Mouse (Mus musculus) kidney, postnatal 25 days (tissue): ENCODE data around the gene Mettl7b.

Source experiments
- DNase-seq, 2 experiments: peaks; one replicate each; pipeline ENCODE4 v3.0.0; 2021; ENCODE audit warnings: mixed read lengths in 2 of 2

Gene Mettl7b

GRCm38 (mm10) chr10:128945675-128946074 lies 15.1 kb downstream of the Mettl7b start:
- DNase-seq: peak; percentile 67 to 73

GRCm38 (mm10) chr10:128940475-128941061 lies 20.2 kb downstream of the Mettl7b start:
- no peak for DNase-seq

GRCm38 (mm10) chr10:128938974-128939373 lies 21.8 kb downstream of the Mettl7b start:
- DNase-seq: peak; percentile 43 to 83

- DNase-seq: peak; percentile 92 to 96
Measured at GRCm38 (mm10) chr10:128938457-128938856, 22.3 kb downstream of the Mettl7b start.

- no peak for DNase-seq
Measured at GRCm38 (mm10) chr10:128937756-128938390, 22.9 kb downstream of the Mettl7b start.

GRCm38 (mm10) chr10:128935826-128936440 lies 24.9 kb downstream of the Mettl7b start:
- DNase-seq: no peak

- no peak for DNase-seq
Measured at GRCm38 (mm10) chr10:128934997-128935787, 25.6 kb downstream of the Mettl7b start.

DNA sequence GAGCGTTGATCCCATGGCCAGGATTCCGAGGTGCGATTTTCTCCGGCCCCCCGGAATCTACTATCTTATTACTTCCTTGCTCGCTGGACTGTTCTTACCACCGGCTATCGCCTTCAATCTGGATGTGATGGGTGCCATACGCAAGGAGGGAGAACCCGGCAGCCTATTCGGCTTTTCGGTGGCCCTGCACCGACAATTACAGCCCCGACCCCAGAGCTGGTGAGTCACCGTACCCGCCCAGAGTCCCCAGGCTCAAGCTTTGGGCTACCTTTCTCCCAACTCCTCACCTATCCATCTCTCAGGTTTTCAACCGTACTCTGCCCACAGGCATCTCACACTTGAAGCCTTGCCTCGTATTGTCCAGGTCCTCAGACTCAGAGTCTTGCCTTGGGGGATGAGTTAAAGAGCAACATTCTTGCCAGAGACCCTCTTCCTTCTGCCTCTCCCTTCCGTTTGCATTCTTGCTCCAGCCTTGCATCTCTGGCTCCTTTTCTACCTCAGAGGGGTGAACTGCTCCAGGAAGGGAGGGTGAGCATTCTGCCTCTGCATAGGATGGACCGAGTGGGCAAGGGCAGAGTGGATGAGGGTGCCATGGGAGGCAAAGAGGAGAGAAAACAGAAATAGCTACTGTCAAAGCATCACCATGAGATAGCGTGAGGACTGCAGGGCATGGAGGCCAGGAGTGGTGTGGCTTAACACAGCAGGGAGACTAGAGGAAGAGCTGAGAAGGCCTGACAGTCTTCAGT lies 26.6 kb downstream of the Mettl7b start:
- DNase-seq: no peak

GRCm38 (mm10) chr10:128933574-128933973 lies 27.2 kb downstream of the Mettl7b start, which contains the start of gene Itga7:
Gene Itga7, plus strand, starts transcription at chr10:128933818.
- DNase-seq: peak; percentile 59 to 78

- DNase-seq: no peak
Measured at GRCm38 (mm10) chr10:128931441-128931840, 29.3 kb downstream of the Mettl7b start.

GRCm38 (mm10) chr10:128929638-128930378 lies 31.0 kb downstream of the Mettl7b start:
- peak in 1 of 2 experiments; percentile 69 for DNase-seq

- DNase-seq: no peak
Measured at GRCm38 (mm10) chr10:128928356-128928755, 32.4 kb downstream of the Mettl7b start.

- DNase-seq: no peak
Measured at GRCm38 (mm10) chr10:128923935-128924334, 36.9 kb downstream of the Mettl7b start, which contains the start of gene Bloc1s1. Gene Bloc1s1, minus strand, starts transcription at chr10:128924035.

DNA sequence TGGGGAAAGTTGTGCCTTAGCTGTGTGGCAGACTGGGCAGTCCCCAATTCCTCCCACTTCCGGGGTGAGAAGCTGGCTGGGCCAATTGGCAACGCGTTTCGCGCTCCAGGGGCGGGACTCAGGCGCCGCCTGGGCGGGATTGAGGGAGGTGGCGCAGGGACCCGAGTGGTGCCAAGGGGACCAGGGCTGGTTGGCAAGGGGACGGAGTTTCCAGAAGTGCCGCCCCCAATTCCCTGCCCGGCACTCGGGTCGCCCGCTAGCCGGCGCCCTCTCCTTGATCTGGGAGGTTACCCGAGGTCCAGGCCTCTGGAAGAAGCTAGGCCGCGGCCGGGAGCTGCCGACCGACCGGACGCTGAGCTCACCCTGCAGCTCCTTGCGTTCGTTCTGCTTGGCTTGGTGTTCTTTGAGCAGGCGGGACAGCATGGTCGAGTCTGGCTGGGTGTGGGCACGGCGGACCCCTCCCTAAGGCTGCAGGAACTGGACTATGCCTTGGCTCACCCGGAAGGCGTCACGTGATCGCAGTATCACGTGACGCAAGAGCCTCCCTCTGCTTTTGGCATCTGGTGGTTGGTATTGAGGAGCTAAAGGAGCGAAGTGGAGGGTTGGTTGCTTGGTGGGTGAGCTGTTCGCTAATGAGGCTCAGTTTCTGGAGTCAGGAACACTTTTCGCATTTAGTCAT lies 37.6 kb downstream of the Mettl7b start:
- DNase-seq: peak; percentile 95 to 99

DNA sequence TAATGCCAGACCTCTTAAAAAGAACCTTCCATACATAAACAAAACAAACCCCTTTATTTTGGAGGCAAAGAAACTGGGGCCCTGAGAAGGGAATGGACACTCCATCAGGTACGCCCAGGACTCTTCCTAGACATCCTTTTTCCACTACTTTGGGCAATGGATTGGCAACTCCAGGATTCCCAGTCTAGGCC lies 38.1 kb downstream of the Mettl7b start, which contains the start of gene Rdh5:
Rdh5 (minus strand) TSS at position 67 of the 191 bp plus-strand sequence.
- DNase-seq: no peak

DNA sequence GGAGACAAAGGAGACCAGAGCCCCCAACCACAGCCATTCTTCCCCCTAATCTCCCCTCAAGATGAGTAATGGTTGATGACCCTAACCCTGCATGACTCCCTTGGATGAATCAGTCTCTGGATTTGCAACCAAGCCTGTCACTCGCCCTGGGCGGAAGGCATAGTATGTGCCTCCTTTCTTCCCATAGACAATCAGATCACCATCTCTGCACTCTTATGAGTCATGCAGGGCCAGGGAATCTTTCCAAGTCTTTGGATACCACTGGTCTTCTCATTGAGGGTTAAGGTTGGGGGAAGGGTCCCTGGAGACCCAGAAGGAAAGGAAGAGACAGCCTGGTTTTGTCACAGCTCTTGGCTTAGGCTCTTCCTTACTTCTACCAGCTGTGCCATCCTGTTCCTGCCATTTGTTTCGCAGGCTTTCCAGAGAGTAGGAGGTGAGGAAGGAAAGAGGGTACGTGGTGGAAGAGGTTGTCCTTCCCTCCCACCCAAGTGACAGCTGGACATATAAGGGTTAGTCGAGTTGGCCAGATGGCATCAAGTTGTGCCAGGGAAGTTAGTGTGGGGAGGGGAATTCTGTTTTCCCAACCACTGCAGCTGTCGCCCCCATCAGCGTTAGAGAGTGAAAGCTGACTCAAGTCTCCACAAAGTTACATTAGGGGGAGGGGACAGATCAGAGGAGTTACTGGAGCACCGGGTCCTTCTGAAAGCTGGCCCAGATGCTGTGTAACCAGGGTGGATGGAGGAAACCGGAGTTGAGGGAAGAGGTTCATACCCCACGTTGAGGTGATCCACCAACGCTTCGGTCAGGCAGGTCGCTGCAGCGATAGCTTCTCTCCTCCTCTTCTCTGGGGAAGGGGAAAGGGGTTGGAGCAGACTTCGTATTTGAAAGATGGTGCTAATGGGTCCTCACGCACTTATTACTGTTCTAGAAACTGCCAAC lies 38.6 kb downstream of the Mettl7b start:
- DNase-seq: no peak

DNA sequence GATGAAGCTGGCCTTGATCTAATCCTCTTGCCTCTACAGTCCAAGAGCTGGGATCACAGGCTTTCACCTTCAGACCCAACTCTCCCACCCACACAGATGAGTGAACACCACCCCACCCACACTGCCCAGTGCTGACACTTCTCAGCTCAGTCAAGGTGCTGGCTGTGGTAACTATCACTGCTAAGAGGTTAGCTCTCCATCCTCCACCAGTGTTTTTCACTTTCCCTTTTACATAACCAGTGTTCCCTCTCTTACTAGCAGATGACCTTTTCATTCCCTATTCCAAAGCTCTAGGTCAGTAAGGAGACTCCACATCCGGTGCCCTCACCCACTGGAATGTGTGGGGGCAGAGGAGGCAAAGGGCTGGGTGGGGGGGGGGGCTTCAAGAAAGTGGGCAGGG lies 39.5 kb downstream of the Mettl7b start:
- peak in 1 of 2 experiments; percentile 66 for DNase-seq

DNA sequence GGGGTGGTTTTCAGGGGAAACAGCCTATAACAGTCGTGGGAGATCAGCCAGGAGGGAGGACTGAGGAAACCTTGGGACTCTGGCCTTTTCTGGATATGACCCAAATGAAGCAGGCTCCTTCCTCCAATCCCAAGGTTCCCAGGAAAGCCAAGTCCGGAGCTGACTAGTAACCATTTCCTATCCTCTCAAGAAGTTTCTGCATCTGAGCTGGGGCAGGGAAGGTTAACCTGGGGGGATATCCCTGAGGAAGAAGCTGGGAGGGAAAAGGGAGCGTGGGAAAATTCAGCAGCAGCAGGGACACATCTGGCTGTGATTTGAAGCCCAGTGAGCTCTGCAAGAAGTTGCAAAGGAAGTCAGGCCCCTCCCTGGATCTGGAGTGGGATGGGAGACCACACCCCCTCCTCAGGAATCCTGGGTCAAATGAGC lies 40.0 kb downstream of the Mettl7b start:
- DNase-seq: peak; percentile 57 to 65

DNA sequence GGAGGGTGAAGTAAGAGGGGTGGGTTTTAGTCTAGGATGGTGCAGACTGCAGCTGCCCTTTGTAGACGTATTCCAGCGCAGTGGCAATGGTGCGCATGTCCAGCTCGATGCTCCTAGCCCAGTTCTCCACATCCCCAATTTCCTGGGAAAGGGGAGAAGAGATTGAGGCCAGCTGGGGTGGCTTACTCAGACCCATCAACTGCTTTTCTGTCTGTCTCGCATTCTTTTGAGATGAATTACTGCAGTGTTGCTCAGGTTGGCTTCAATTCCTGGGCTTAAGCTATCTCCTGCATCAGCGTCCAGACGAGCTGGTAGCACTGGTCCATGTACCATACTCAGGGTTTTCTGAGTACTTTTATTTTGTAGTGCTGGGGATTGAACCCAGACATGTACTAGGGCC lies 40.8 kb downstream of the Mettl7b start:
- peak in 1 of 2 experiments; percentile 28 for DNase-seq

DNA sequence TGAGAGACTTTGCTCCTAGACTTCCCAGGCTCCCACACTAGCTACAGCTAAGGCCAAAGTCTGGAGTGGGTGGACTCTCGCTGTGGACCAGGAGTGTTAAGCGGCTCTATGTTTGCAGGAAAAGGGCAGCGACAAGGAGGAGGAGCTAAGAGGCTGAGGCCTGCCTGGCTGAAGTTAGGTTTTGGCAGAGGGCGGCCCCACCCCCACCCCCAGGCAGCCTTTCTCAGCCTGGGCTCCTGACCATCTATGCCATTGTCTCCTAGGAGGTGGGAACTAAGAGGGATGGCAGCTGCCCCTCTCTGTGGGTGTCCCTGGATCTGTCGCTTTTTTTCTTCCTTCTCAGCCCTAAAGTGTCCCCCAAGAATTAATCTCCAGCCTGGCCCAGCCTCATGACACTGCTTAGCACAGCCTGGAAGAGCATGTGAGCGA lies 41.6 kb downstream of the Mettl7b start:
- peak; percentile 79 to 93 for DNase-seq
